Mouse (Mus musculus) embryonic facial prominence, embryonic 11.5 days (tissue): ENCODE results near the gene Macrod2. TPM values are rescaled to one million over a fixed set of nuclear protein-coding genes. Genes with fewer than 3 reads are reported as not detected.

Source experiments
- ATAC-seq: fragments of 200-750 bp; cut with Nextera tagmentation; replicated peaks from 2 replicates; pipeline ENCODE4 v1.8.0; 2017; ENCODE audit warnings: low read depth; ENCODE audit not compliant: insufficient number of reproducible peaks, low FRiP score, low TSS enrichment
- DNase-seq: peaks from one replicate; pipeline ENCODE4 v3.0.0-alpha.2; 2015; ENCODE audit warnings: low spot score
- H3K27ac ChIP-seq: fragments of 300-500 bp; sonication (generic); replicated peaks from 2 replicates; pipeline ENCODE4 v1.5.1; 2014; ENCODE audit warnings: mild to moderate bottlenecking, low read depth, low read length, control low read depth
- H3K27me3 ChIP-seq: fragments of 300-500 bp; sonication (generic); 2 replicates; pipeline ENCODE4 v1.6.1; 2014; ENCODE audit warnings: mild to moderate bottlenecking, low read length, moderate library complexity, mixed read lengths; ENCODE audit not compliant: control insufficient read depth, insufficient read depth
- H3K36me3 ChIP-seq: fragments of 300-500 bp; sonication (generic); replicated peaks from 2 replicates; pipeline ENCODE4 v1.6.1; 2014; ENCODE audit warnings: low read depth, mild to moderate bottlenecking, low read length, moderate library complexity, mixed read lengths; ENCODE audit not compliant: control insufficient read depth, insufficient read depth
- H3K4me1 ChIP-seq: fragments of 300-500 bp; sonication (generic); 2 replicates; pipeline ENCODE4 v1.6.1; 2014; ENCODE audit warnings: low read length, mixed read lengths; ENCODE audit not compliant: control insufficient read depth, insufficient read depth
- H3K4me2 ChIP-seq: fragments of 300-500 bp; sonication (generic); 2 replicates; pipeline ENCODE4 v1.6.1; 2014; ENCODE audit warnings: low read depth, mild to moderate bottlenecking, control low read depth, low read length, moderate library complexity
- H3K4me3 ChIP-seq: fragments of 300-500 bp; sonication (generic); 2 replicates; pipeline ENCODE4 v1.5.1; 2014; ENCODE audit warnings: low read depth, low read length, control low read depth
- H3K9ac ChIP-seq: fragments of 300-500 bp; sonication (generic); replicated peaks from 2 replicates; pipeline ENCODE4 v1.6.1; 2014; ENCODE audit warnings: mild to moderate bottlenecking, control low read depth, low read length
- H3K9me3 ChIP-seq: fragments of 300-500 bp; sonication (generic); replicated peaks from 2 replicates; pipeline ENCODE4 v1.6.1; 2016; ENCODE audit warnings: mild to moderate bottlenecking, low read length, inconsistent platforms, mixed read lengths; ENCODE audit not compliant: control insufficient read depth
- WGBS: fragments of 180-500 bp; shearing (Covaris S2); extraction: QIAGEN DNeasy Blood & Tissue Kit; methylation state at CpG from one replicate; pipeline ENCODE4 v1.1.7; 2014; 5-methylcytosine and 5-hydroxymethylcytosine counted together
- polyA plus RNA-seq: library from polyadenylated mRNA; unstranded; fragments of >200 nt; fragmentation: Nextera tagmentation; extraction: Ambion mirVana; gene quantifications from 2 replicates; pipeline ENCODE4 v1.2.1, GENCODE M21; 2014

Macrod2 gene
- polyA plus RNA-seq, 1 experiment from 2014 or later, result 33.8 TPM

DNA sequence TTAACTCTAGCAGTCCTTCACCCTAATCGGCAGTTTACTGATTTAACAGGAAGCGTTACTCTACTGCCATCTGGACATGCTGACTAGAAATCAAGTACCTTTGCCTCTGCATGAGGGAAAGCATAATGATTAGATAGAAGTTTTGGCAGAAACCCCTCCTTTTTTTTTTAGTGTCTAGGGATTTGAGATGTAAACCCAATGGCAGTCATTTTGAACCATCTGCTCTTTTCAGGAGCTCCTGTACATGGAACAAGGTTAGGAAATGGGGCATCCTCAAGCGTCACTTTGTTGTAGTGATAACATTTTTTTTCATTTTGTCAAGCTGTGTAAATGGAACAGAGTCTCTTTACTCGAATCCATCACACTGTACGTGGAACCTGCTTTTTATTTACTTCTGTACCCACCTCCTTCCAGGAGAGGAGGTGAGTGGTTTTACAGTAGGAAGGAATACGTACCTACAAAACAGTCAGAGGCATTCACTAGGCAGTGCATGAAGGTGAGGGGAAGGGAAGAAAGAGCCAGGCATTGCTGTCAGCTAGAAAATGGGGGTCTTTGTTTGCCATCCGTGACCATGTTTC lies 503.4 kb downstream of the Macrod2 start:
- no peak overlapping the region for H3K9ac ChIP-seq
- no peak overlapping the region for H3K4me3 ChIP-seq
- no peak overlapping the region for H3K27ac ChIP-seq
- ATAC-seq (no peak), DNase-seq (no peak)
- no peaks in the 10 kb centered on the region for H3K27me3 ChIP-seq
- no peaks in the 10 kb centered on the region for H3K4me1 ChIP-seq
- H3K4me2 ChIP-seq, result no peak overlapping the region
- no peaks in the 10 kb centered on the region for H3K9me3 ChIP-seq
- 78% methylated on average over 7 of the region's 7 CpGs for WGBS
- no peaks in the 10 kb centered on the region for H3K36me3 ChIP-seq

DNA sequence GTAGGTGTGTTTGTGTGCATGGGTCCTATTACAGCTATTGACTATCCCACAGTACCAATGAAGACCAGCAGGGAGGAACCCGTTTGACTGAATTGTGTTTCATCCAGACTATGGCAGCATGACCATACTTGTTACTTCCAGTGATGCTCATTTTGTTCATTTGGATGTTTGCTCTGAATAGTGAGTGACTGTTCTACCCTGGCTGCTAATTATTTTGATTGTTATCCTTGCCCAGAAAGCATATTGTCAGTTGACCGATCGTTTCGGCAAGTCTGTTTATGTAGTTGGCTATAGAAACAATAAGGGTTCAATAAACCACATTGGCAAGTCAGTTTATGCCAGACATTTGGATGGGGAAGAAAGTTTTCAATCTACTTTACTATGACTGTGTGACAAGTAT lies 510.2 kb downstream of the Macrod2 start:
- ATAC-seq, result no peak
- WGBS, result 65% methylated on average over 4 of the region's 4 CpGs

DNA sequence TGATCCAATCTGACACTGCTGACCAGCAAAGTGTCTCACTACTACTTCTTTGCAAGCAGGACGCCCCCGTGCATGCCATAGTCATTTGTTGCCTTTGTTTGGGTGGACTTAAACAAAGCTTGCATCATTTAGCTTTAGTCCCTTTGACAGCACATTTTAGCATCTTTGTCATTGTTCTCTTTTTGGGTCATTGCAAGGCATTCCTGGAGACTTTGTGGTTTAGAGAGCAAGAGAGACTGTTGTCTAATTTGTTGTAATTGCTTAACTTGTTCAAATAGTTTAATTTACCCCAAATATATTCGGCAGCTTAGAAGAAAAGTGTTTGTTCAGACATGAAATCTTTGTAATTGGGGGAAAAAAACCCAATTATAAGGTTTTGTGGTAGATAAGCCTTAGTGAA lies 511.0 kb downstream of the Macrod2 start:
- no peak overlapping the region for H3K4me2 ChIP-seq
- 51% methylated on average over 3 of the region's 3 CpGs for WGBS
- no peak overlapping the region for H3K4me3 ChIP-seq
- H3K27ac ChIP-seq, result no peak overlapping the region
- no peak overlapping the region for H3K9ac ChIP-seq
- no peaks in the 10 kb centered on the region for H3K4me1 ChIP-seq
- no peaks in the 10 kb centered on the region for H3K9me3 ChIP-seq
- no peak for DNase-seq
- ATAC-seq, result no peak
- no peaks in the 10 kb centered on the region for H3K36me3 ChIP-seq
- no peaks in the 10 kb centered on the region for H3K27me3 ChIP-seq

More for the DNA sequence above, 510.2 kb downstream of the Macrod2 start:
- no peaks in the 10 kb centered on the region for H3K36me3 ChIP-seq
- H3K27ac ChIP-seq, result no peak overlapping the region
- H3K27me3 ChIP-seq, result no peaks in the 10 kb centered on the region
- no peak overlapping the region for H3K9ac ChIP-seq
- no peak overlapping the region for H3K4me2 ChIP-seq
- no peaks in the 10 kb centered on the region for H3K9me3 ChIP-seq
- DNase-seq, result no peak
- no peaks in the 10 kb centered on the region for H3K4me1 ChIP-seq
- H3K4me3 ChIP-seq, result no peak overlapping the region

DNA sequence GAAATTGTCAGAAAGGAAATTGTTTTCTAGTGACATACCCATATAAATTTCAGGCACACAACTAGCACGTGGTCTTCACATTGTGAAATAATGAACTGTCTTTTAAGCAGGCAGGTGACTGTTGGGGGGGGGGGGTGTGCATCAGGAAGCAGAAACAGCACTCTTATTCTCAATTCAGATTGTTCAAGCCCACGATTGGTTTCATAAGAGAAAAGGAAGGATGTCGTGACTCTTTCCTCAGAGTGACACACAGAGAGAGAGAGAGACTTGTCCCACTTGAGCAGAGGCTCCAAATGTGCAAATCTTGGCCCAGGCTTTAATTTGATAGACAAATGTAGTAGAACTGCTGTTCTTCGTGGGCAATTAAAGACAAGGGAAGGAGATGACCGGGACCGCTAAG lies 516.4 kb downstream of the Macrod2 start:
- Histone ChIP-seq H3K9ac (no peak overlapping the region), H3K4me3 (no peak overlapping the region), H3K4me1 (no peaks in the 10 kb centered on the region), H3K27me3 (no peaks in the 10 kb centered on the region), H3K9me3 (no peaks in the 10 kb centered on the region), H3K27ac (no peak overlapping the region), H3K36me3 (no peaks in the 10 kb centered on the region), H3K4me2 (no peak overlapping the region)
- DNase-seq (no peak), ATAC-seq (no peak)
- WGBS, result 58% methylated on average over 6 of the region's 6 CpGs

DNA sequence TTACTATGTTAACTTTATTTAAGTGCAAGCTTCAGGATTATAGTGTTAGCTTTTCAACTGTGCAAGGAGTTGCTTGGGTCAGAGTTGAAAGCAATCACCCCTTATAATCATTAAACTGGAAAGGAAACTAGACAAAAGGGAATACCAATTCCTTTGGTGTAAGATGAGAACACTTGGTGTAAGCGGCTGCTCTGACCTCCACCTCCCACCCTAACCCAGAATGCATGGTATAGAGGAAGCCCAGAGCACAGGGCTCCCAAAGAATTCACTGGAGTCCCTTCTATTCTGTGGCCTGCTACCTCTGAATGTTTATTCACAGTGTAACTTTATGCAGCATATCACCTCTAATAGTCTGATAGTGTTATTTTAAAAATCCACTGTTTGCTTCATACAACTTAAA lies 517.1 kb downstream of the Macrod2 start:
- no peak overlapping the region for H3K4me2 ChIP-seq
- no peaks in the 10 kb centered on the region for H3K27me3 ChIP-seq
- ATAC-seq (no peak), DNase-seq (peak; percentile 41)
- no peak overlapping the region for H3K4me3 ChIP-seq
- WGBS, result 25% methylated on average over 1 of the region's 1 CpGs
- H3K36me3 ChIP-seq, result no peaks in the 10 kb centered on the region
- no peak overlapping the region for H3K27ac ChIP-seq
- H3K4me1 ChIP-seq, result no peaks in the 10 kb centered on the region
- H3K9me3 ChIP-seq, result no peaks in the 10 kb centered on the region
- no peak overlapping the region for H3K9ac ChIP-seq

DNA sequence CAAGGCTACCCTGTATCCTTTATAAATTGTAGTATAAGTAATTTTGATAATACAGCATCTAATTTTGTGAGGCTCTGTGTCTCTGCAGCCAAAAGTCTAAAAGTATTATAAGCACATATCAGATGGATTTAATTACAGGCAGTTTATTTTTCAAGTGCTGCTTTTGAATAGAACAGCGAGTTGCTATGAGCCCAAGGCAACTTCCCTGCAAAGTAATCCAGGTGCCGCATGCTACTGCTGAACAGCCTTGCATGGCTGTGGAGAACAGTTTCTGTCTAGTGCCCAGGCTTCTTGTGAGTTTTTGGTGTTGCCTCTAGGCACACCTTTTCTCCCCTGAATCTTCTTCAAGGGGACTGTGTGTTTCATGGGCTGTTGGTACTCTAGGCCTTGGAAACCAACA lies 517.8 kb downstream of the Macrod2 start:
- Histone ChIP-seq H3K4me3 (no peak overlapping the region), H3K4me2 (no peak overlapping the region), H3K27ac (no peak overlapping the region), H3K9me3 (no peaks in the 10 kb centered on the region), H3K9ac (no peak overlapping the region), H3K4me1 (no peaks in the 10 kb centered on the region), H3K36me3 (no peaks in the 10 kb centered on the region), H3K27me3 (no peaks in the 10 kb centered on the region)
- ATAC-seq, result no peak
- DNase-seq, result peak; percentile 71
- WGBS, result 25% methylated on average over 2 of the region's 2 CpGs

DNA sequence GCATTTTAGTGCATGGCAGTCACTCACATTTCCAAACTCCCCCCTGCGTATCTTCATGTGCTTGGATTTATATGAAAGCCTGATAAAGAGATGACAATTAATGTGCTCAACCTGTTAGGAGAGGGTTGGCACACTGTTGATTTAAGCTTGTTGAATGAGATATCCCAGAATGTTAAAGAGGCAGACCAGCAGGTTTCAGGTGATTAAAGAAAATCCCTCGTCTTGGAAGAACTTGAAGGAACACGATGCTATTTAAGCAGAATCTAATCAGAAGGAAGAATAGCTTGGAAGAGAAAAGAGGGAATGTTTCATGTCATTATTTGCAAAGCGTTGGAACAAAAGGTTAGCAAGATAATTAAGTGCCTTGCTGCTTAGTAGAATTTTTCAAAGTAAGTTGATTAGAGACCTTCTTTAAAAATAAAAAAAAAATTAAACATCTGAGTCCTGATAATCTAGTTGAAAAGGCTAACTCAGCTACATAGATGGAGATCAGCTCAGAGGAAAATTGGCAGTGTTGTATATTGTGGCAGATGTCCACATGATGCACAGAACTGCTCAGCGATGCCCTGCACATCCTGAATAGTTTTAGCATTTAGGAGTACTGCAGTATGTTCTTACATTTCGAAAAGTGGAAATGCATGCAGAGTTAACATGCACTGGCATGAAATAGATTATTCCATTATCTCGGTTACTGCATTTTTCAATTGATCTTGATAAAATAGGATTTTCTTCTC lies 518.7 kb downstream of the Macrod2 start:
- H3K4me1 ChIP-seq, result no peaks in the 10 kb centered on the region
- ATAC-seq (no peak), DNase-seq (no peak)
- H3K9ac ChIP-seq, result no peak overlapping the region
- H3K9me3 ChIP-seq, result no peaks in the 10 kb centered on the region
- no peaks in the 10 kb centered on the region for H3K36me3 ChIP-seq
- H3K4me2 ChIP-seq, result no peak overlapping the region
- H3K4me3 ChIP-seq, result no peak overlapping the region
- 74% methylated on average over 7 of the region's 7 CpGs for WGBS
- no peaks in the 10 kb centered on the region for H3K27me3 ChIP-seq
- no peak overlapping the region for H3K27ac ChIP-seq

DNA sequence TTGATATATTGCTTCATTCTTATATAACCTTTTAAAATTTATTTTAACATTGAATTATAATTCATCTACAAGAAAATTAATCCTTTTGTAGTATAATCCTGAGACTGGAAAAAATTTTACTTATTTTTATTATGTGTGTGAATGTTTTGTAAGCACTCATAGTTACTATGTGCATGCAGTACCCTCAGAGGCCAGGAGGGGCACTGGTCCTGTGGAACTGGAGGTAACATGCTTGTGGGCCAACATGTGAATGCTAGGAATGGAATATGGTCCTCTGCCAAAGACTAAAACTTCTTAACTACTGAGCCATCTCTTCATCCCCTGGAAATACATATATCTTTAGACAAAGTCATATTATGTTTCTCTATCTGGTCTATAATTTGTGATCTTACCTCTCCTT lies 531.8 kb downstream of the Macrod2 start:
- ATAC-seq (no peak), DNase-seq (peak; percentile 36)
- Histone ChIP-seq H3K27me3 (no peaks in the 10 kb centered on the region), H3K36me3 (no peaks in the 10 kb centered on the region), H3K4me3 (no peak overlapping the region), H3K27ac (no peak overlapping the region), H3K9me3 (no peaks in the 10 kb centered on the region), H3K4me2 (no peak overlapping the region), H3K4me1 (no peaks in the 10 kb centered on the region), H3K9ac (no peak overlapping the region)
